Mouse (Mus musculus) CH12.LX (cell line): ENCODE measurements around the gene Sap25.

Experiments used
- CHD1 ChIP-seq: IDR thresholded peaks from 2 replicates; pipeline ENCODE4 v1.6.1; 2012; ENCODE audit warnings: low read depth, low read length, improper control_type of control experiment, inconsistent platforms
- CTCF ChIP-seq, 2 experiments: IDR thresholded peaks in 1 of 2; conservative IDR thresholded peaks in 1 of 2; 2 replicates each; pipeline ENCODE4 v1.5.1; 2011 to 2012; ENCODE audit warnings: low read depth in 2 of 2, low read length in 2 of 2, improper control_type of control experiment in 1 of 2, inconsistent platforms in 1 of 2, mild to moderate bottlenecking in 1 of 2, moderate library complexity in 1 of 2
- MAFK ChIP-seq: IDR thresholded peaks from 2 replicates; pipeline ENCODE4 v1.6.1; 2011; ENCODE audit warnings: low read length, improper control_type of control experiment; ENCODE audit not compliant: insufficient replicate concordance
- MAX ChIP-seq: IDR thresholded peaks from 2 replicates; pipeline ENCODE4 v1.6.1; 2011; ENCODE audit warnings: low read length, improper control_type of control experiment
- POLR2A ChIP-seq: IDR thresholded peaks from 2 replicates; pipeline ENCODE4 v1.6.1; 2011; ENCODE audit warnings: low read depth, mild to moderate bottlenecking, improper control_type of control experiment, low read length
- ZKSCAN1 ChIP-seq: IDR thresholded peaks from 2 replicates; pipeline ENCODE4 v1.6.1; 2012; ENCODE audit warnings: low read depth, inconsistent platforms, low read length, improper control_type of control experiment, borderline replicate concordance

DNA sequence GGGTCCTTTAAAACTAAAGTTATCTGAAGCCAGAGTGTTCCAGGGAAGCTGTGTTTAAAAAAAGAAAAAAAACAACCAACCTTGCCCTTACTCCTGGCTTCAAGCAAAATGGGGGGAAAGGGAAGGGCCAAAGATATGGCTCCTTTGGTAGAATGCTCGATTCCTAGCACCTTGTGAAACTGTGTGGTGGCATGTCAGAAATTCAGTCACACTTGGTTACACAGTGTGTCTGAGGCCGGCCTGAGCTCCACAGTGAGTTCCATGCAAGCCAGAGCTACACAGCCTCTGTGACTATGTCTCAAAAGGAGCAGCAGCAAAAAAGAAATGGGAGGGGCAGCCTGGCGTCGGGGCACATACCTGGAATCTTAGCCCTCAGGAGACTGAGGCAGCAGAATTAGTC, 8.1 kb downstream of the Sap25 start:
- TF ChIP-seq MAX (no peak; the same call in 1 of the 2 replicates), POLR2A (no peak), CHD1 (no peak), CTCF (conservative IDR thresholded peaks at IDR 0.05 in 1 of 2, IDR thresholded peaks at IDR 0.05 in 1 of 2; ENCODE audit: low read depth in 2 of 2, low read length in 2 of 2) (no peak), MAFK (no peak), ZKSCAN1 (no peak)
